Mouse (Mus musculus) neutrophil, adult 5-6 weeks (primary cell): ENCODE results near the gene Nek4. TPM values are rescaled to one million over a fixed set of nuclear protein-coding genes. Genes with fewer than 3 reads are reported as not detected.

Experiments used
- ATAC-seq: fragments of 151-379, 151-347 bp; 2 replicates; pipeline ENCODE4 v1.8.0; 2017; ENCODE audit warnings: mild to moderate bottlenecking, moderate TSS enrichment; ENCODE audit not compliant: insufficient number of reproducible peaks, poor library complexity, low FRiP score, severe bottlenecking; ENCODE audit errors: extremely low read depth
- total RNA-seq: library from RNA; stranded (forward); fragments of 200-1000 nt; gene quantifications from 2 replicates; pipeline ENCODE4 v1.2.3, GENCODE M21; 2017

Gene Nek4
- total RNA-seq, result 4.7 and 6.1 TPM in 2 replicates

DNA sequence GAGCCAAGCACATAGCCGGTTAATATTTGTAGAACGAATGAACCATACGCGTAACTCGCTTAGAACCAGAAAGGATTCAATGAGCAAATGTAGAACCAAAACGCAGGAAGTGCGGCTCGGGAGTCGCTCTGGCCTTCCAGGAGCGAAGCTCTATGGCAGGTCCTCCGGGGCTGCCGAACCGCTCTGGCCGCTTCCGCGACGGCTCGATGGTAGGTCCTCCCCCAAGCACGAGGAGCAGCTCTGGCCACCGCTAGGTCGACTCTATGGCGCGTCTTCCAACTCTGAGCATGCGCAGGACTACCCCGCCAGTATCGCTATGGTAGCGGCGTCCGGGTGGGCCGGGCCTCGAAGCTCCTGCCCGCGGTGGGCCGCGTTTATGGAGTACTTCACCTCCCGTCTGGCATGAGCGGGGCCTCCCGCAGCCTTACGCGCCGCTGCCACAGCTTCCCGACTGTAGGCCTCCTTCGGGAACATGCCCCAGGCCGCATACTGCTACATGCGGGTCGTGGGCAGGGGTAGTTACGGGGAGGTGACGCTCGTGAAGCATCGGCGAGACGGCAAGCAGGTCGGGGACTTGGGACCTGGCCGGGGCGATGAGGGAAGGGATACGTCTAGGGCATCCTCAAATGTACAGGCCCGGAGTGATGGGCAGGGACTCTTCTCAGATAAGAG lies at the start of gene Nek4:
Gene Nek4 (plus strand): TSS at position 224 of the 672 bp plus-strand sequence.
- peak; percentile 98 for ATAC-seq

DNA sequence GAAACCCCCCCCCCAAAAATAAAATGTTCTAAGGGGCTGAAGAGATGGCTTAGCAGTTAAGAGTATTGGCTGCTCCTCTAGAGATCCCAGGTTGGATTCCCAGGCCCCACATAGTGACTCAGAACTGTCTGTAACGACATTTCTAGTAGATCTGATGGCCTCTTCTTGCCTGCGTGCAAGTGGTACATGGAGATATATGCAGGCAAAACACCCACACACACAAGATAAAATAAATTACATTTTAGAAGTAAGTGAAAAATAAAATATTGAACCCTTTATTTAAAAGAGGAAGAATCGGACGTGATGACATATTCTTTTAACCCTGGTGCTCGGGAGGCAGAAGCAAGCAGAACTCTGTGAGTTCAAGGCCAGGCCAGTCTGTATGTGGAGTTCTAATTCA lies 48.5 kb upstream of the Nek4 start:
- no peak for ATAC-seq

DNA sequence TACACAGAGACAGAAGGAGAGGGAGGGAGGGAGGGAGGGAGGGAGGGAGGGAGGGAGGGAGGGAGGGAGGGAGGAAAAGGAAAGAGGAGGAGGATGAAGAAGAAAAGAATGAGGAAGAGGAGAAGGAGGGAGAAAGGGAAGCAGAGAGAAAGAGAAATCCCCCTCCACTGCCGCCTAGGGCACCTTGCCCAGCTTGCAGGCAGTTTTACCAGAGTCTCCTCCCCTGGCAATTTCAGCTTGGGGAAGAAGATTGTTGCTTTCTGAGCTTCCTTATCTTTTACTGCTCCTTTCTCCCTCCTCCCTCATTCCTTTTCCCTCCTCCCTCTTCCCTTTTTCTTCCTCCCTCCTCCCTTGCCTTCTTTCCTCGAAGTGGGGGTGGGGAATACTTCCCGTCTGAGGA lies 48.1 kb upstream of the Nek4 start:
- ATAC-seq, result no peak

DNA sequence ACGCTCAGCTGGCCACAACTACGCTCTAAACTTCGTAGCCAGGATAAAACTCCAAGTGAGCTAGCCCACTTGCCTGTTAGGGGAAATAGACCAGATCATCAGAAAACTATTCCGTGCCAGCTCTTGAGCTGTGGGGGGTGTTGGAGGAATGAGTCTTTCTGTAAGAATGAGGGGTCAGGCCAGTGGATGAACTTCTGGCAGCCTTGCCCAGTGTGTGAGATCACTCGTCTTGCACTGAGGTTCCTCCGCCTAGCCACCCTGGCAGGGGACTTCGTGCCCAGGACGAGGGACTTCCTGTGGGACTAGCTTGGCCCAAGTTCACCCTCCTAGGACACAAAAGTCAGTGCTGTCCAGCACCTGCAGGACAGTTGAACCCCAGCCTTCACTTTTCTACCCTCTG lies 46.9 kb upstream of the Nek4 start:
- no peak for ATAC-seq

DNA sequence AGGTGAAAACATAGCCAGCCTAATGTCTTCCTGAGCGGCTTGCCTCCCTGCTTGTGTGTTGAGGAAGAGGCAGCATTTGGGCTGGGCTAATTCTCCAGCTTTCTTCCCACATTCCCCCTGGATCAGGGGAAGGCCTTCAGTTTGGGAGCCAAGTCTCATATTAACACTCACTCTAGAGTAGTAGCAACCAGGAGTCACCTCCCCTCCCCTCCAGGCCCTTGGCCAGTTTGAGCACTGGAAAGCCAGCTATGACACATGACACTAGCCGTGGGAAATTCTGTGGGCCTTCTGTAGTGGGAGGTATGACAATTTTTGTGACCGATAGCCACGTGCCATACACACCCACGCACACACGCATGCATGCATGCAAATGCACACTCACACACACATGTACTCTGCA lies 45.2 kb upstream of the Nek4 start:
- ATAC-seq, result no peak

DNA sequence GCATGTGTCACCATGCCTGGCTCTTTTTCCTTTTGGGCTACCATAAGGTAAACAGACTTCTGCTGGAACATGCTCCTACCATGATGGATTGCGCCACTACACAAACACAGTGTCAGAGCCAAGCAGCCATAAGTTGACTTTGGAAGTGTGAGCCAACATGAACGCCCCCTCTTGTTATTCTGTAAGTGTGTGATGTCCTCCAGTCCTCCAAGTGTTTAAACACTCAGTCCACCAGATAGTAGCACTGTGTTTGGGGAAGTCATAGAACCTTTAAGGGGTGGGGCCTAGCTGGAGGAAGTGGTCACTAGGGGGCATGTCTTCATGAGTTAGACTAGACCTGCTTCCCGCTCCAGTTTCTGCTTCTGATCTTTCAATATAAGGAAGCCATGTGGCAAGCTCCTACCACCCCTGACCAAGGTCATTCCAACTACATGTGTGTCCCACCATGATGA lies 43.3 kb upstream of the Nek4 start:
- ATAC-seq, result peak; percentile 78

DNA sequence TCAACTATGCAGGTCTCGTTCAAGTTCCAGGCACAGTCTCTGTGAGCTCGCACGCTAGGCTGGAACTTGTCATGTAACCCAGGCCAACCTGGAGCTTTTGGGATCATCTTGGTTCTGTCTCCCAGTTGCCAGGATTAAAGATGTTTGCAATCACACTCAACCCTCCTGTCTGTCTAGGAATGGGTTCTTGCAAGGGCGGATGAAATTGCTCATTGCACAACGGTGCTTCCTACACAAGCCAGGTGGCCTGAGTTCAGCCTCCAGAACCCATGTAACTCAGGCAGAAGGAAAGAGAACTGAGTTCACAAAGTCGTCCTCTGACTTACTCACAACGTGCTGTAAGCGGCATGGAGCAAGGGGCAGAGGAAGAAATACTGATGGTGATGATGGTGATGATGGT lies 40.0 kb upstream of the Nek4 start:
- ATAC-seq, result no peak

DNA sequence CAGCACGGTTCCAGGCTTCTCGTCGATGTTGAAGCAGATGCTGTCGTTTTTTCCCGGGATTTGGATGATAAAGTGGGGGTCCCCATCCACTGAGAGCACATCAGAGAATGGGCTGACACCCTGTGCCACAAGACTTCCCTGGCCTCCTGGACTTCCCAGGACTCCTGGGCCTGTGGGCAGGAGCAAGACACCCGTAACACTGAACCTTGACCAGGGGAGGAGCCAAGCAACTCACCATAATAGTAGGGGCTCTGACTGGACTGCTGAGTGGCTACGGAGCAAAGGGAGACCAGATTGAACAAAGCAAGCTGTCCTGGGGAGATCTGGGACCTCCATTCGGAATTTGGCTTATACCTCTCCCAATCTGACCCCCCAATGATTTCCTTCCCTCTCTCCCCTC lies 38.5 kb upstream of the Nek4 start:
- no peak for ATAC-seq

DNA sequence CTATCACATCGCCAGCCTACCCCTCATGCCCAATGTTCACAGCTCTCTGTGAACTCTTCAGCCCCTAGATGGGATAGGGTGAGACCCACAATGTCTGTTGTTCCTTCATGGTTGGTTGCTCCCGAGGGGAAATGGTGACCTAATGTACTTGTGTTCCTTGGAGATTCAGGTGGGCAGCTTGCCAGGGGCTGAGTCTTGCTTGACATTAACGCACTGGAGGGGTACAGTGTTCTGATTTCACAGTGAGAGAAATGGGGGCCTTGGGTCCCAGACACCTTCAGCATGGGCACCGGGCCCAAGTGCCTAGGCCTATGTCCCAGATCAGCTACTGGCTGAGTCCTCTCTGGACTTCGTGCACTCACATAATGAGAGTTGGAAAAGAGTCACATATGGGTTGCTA lies 37.8 kb upstream of the Nek4 start:
- ATAC-seq, result no peak

DNA sequence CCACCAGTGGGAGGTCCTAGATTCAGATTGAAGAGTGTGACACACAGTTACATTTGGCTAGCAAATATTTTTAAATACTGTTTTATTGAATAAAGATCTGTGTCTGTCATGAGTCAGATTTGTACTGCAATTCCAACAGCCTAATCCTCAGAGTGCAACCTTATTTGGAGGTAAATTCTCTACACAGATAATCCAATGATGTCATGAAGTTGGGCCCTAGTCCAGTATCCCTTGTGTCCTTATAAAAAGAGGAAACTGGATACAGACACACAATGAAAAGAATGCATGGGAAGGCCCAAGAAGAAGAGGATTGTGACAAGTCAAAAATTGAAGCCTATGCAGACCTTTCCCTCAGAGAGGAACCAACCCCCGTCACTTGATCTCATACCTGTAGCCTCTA lies 34.7 kb upstream of the Nek4 start:
- ATAC-seq, result no peak

DNA sequence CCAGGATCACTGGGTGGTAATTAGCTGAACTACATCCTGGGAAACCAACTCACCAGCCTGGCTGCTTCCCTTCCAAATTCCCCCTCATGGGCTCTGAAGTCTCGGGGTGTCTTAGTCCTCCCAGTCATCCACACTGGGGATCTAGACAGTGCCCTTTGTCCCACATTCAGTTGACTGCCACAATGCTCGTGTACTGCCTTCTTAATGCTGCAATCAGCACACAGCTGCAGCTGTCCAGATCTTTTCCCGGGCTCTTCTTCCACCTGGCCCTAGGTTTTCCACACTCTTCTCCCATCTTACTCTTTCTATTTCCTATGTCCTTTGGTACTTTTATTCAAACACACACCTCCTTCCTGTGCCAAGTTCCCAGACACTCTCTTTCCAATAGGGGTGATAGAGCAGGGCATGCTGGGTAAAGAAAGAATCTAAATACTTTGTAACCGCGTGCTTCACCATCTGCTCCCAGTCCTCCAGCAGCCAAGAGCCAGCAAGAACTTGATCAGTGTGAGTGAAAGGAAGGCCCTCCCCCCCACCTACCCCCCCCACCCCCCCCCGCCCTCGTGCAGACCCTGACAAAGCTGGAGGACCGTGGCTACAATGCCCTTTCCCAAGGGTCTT lies 29.0 kb upstream of the Nek4 start:
- ATAC-seq, result no peak

DNA sequence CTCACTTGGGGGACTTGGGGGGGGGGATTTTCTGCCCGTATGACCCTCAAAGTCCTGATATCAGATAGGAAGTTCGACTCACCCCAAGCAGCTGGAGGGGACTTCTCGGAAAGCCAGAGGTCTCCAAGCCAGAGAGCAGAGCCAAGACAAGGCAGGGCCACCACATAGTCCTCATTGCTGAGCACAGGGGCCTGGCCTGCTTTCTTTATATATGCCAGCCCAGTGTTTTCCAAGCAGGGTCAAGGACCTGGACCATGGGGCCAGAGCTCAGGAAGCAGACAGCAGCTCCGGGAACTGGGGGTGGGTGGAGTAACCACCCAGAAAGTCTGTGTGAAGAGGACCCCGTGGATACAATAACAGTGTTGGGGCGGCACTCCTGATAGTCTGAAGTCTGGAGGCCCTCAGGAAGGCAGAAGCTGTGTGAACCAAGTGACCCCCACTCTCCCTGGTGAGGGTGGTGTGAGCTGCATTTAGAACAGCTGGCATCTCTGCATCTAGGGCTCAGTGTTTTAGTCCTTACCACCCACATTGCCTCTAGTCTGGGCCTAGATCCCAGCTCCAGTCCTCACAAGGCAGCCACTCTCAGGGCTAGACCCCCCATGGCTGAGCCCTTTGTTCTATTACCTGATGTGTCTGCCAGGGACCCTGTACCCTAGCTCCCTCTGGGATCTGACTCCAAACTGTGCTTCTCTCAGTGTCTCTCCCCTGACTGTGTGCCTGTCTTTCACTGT lies 27.6 kb upstream of the Nek4 start, which contains the start of gene Itih3:
Gene Itih3 (minus strand): TSS at position 386 of the 731 bp plus-strand sequence.
- no peak for ATAC-seq

DNA sequence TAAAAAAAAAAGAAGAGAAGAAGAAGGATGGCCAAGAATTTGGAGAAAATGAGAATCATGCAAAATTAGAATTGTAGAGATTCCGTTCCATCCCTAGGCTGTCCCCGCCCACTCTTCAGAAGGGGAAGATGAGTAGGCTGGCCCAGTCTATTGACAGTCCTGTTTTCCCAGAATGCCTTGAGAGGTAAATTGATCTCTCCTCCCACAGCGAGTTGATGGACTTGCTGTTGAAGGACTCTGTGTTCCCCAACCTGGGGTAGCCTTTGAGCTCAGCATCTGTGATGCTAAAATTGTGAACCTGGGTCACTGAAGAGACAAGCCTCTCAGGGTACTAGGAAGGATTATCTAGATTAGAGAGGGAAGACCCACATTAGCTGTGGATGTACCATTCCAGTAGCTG lies 25.7 kb upstream of the Nek4 start:
- ATAC-seq, result no peak

DNA sequence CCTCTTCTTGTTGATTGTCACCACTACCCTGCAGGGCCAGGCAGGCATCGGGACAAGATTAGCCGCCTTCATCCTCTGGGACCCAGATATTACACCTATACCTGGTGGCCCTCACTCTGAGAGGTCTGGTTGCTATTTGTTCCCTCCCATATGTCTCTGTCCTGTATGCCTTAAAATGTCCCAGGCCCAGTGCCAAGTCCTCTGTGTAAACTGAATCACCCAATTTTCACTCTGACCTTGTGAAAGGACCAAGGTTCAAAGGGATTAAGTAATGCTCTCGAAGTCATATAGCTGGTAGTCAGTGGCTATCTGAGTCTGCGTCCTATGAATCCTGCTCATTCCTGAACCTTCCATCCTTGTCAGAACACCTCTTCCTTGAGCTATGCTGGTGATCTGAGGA lies 20.8 kb upstream of the Nek4 start:
- ATAC-seq, result no peak

DNA sequence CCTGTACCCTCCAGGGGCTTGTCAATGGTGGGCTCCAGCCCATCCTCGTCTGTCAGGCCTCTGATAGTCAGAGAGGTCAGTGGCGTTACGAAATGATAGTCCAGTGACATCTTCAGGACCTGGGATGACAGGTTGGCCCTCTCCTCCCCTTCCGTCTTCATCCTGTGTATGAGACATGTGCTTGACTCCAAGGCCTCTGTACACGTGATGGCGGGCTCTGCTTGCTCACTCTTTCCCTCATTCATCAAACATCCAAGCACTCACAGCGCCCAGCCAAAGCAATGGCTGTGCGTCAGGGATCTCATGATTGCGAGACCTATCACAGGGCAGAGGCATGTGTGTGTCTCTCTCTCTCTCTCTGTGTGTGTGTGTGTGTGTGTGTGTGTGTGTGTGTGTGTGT lies 17.8 kb upstream of the Nek4 start:
- ATAC-seq, result no peak

DNA sequence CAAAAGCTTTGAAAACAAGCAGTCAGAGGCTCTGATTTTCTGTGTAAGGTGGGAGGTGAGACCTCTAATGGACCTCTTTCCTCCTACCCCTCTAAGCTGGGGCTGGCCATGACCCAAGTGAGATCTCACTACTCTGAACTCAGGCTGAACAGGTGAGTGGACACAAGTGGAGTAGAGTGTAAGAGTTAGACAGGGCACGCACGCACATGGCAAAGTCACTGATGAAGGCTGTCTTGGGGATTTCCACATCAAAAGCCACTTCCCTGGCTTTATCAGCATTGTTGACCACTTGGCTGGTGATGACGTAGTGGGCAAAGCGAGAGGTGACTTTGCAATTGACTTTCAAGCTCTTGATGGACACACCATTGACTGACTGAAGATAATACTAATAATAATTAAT lies 8.9 kb upstream of the Nek4 start:
- ATAC-seq, result no peak

DNA sequence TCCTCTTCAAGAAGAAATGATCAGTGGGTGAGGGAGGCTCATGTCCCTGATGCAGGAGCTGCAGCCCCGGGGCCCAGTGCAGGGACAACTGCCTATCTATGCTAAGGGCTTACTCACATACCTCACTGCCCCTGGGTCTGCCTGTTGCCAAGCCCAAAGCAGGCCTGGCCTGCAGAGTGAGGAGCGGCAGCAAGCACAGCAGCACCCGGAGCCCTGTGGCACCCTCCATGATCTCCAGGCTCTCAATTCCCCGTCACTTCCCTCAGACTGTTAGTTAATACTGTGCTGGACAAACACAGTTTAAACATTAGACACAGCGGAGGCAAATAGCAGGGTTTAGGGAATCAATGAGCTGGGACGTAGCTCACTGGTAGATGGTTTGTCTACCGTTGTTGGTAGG lies 8.1 kb upstream of the Nek4 start, which contains the start of gene Itih1:
Gene Itih1 (minus strand): TSS at position 252 of the 400 bp plus-strand sequence.
- ATAC-seq, result no peak

DNA sequence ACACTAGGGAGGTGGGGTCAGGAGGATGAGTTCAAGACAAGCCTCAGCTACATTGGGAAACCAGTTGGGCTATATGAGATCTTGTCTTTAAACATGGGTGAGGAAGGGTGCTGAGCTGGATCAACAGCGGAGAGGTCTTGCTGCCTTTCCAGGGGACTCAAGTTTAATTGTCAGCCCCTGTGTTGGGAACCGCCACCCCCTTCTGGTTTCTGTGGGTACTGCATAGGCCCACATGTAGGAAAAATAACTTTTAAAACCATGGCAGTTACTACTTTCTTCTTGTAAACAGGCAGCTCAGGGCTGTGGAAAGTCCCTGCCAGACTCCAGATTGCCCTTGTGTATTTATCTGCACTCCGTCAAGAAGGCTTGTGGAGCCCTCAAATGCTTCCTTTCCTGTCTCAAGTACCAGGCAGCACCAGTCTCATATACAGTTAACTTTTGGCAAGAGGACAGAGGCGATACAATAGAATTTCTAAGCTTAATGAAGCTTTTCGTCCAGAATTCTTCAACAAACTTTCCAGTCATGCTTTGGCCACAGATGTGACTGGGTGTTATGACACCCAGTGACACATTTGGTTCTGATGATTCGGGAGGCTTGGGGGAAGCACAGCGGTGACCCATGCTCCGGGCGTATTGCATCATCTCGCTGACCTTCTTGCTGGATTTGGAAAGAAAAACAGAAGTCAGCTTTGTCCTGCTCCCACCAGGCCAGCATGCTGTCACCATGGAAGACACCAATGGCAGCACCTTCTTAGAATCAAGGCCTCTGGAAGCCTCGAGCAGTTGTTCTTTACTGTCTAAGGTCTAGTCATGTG lies 7.1 kb upstream of the Nek4 start:
- no peak for ATAC-seq

DNA sequence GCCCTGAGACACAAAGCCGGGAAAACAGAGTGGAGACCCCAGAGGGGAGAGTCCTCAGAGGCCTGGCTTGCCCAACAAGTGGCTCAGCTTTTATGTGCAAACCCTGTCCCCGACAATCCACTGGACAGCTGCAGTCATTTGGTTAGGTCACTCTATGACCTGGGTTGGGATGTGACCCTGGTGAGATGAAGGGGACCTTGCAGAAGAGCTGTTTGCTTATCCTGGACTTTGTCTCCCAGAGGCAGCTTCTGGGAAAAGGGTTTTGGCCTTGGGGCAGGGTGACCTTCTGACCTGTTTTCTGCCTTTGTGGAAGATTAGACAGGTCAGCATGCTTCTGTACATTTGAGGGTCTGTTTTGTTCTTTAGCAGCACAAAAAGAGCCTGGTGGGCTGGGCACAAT lies 6.4 kb upstream of the Nek4 start:
- ATAC-seq, result no peak
